Mouse (Mus musculus) liver, adult 2 months (tissue): Measurements from ENCODE around the gene Dmbt1.

Experiments
- CTCF ChIP-seq: fragments of 200-500 bp; IDR thresholded peaks from 2 replicates; pipeline ENCODE4 v1.5.1; 2011; ENCODE audit warnings: low read depth, low read length, control low read depth
- POLR2A ChIP-seq: fragments of 200-500 bp; IDR thresholded peaks from 2 replicates; pipeline ENCODE4 v1.6.1; 2011; ENCODE audit warnings: low read length, control low read depth; ENCODE audit not compliant: insufficient read depth; ENCODE audit errors: extremely low read depth

DNA sequence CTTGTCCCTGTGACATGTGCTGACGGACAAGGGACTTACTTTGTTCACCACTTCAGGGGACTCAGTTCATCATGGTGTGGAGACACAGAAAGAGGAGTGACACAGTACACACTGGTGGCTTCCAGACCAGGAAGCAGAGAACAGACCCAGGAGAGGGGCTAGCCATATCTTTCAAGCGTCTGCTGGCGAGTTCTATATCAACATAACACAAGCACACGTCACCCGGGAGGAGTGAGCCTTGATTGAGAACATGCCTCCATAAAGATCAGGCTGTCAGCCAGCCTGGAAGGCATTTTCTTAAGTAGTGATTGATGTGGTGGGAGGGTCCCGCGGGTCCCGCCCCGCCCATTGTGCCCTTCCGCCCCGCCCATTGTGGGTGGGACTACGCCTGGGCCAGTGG is 98.2 kb downstream of the Dmbt1 start:
- TF ChIP-seq CTCF (no peak), POLR2A (no peak)
